In the genomic region with DNA sequence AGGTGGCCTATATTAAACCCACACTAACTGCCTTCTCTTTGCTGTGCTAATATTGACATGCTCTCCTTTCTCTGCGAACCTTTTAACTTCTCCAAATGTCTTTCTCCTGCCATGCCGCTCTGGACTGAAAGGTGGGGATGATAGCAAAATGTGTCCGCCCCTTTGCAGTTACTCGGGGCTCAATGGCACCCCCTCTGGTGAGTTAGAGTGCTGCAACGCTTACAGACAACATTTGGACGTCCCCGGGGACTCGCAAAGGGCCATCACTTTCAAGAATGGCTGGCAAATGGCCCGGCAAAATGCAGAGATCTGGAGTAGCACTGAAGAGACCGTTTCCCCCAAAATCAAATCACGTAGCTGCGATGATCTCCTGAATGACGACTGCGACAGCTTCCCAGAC, we compare ENCODE assay signal across 9 mouse cellular contexts.
DNase-seq lines count a peak whose midpoint lies in the region; ATAC-seq and TF ChIP-seq lines count a peak whose summit lies in the region.
"Had no signal": no experiment of that assay in that cellular context is flagged by ENCODE, and none has a peak within 500 bp of the region (broad histone marks: within the 10 kb centered on the region; RNA-seq: fewer than 3 reads in every experiment).

No protein-coding gene starts in this region.

- 87% methylated on average over 14 of the region's 14 CpGs for WGBS in hindbrain, embryonic 11.5 days
- 89% methylated on average over 14 of the region's 14 CpGs for WGBS in hindbrain, embryonic 13.5 days
- WGBS in lung, postnatal 0 days: 86% methylated on average over 14 of the region's 14 CpGs

- peak; percentile 38 for TF ChIP-seq CTCF in lung, postnatal 0 days (IDR thresholded peaks at IDR 0.05)

- H3K4me3 ChIP-seq in hindbrain, embryonic 11.5 days (ENCODE audit: low read depth, low read length): no peak overlapping the region
- no peak overlapping the region for H3K4me3 ChIP-seq in hindbrain, embryonic 13.5 days
- H3K4me3 ChIP-seq in lung, postnatal 0 days (ENCODE audit: low read depth, low read length): no peak overlapping the region

- no peak overlapping the region for H3K4me2 ChIP-seq in hindbrain, embryonic 11.5 days (replicated peaks; ENCODE audit: low read depth, low read length)
- H3K4me2 ChIP-seq in hindbrain, embryonic 13.5 days: no peak overlapping the region
- no peak overlapping the region for H3K4me2 ChIP-seq in lung, postnatal 0 days (replicated peaks; ENCODE audit: low read depth, low read length)

- no peak for TF ChIP-seq EP300 in lung, postnatal 0 days (IDR thresholded peaks at IDR 0.05)

- H3K9me3 ChIP-seq in hindbrain, embryonic 11.5 days (ENCODE audit: control insufficient read depth, low read length): no peaks in the 10 kb centered on the region
- no peaks in the 10 kb centered on the region for H3K9me3 ChIP-seq in hindbrain, embryonic 13.5 days
- no peaks in the 10 kb centered on the region for H3K9me3 ChIP-seq in lung, postnatal 0 days (ENCODE audit: low read length)

- peak; percentile 7 for DNase-seq in hindbrain, embryonic 11.5 days (ENCODE audit: low spot score)
- no peak for DNase-seq in lung, postnatal 0 days (ENCODE audit: low spot score)
- no peak for DNase-seq in lung, postnatal 36 days
- DNase-seq in ES-CJ7 (ENCODE audit: low read depth, low spot score): peak; percentile 61
- DNase-seq in mesoderm, embryonic 11.5 days (ENCODE audit: low read depth, low spot score): peak; percentile 6
- no peak for DNase-seq in embryo, embryonic 10 days (ENCODE audit: low spot score)
- no peak for DNase-seq in urinary bladder, postnatal 36 days (ENCODE audit: low spot score in 2 of 2)

- no peak for ATAC-seq in hindbrain, embryonic 11.5 days (ENCODE audit: low FRiP score)
- no peak for ATAC-seq in hindbrain, embryonic 13.5 days (ENCODE audit: low FRiP score)
- ATAC-seq in lung, postnatal 0 days: no peak
- ATAC-seq: forebrain, embryonic 14.5 days had no signal

- H3K36me3 ChIP-seq in hindbrain, embryonic 11.5 days (ENCODE audit: control insufficient read depth, insufficient read depth, low read length): 0 out of 2 replicates have a peak, but pooled peaks cover 2% of the 10 kb centered on the region
- H3K36me3 ChIP-seq in hindbrain, embryonic 13.5 days: peaks cover 56% of the 10 kb centered on the region
- no peaks in the 10 kb centered on the region for H3K36me3 ChIP-seq in lung, postnatal 0 days (ENCODE audit: insufficient read depth, low read length)

- H3K4me1 ChIP-seq in hindbrain, embryonic 11.5 days (replicated peaks; ENCODE audit: control insufficient read depth, insufficient read depth, low read length): no peaks in the 10 kb centered on the region
- no peaks in the 10 kb centered on the region for H3K4me1 ChIP-seq in hindbrain, embryonic 13.5 days (replicated peaks)
- H3K4me1 ChIP-seq in lung, postnatal 0 days (ENCODE audit: insufficient read depth, low read depth, low read length): no peaks in the 10 kb centered on the region

- H3K9ac ChIP-seq in hindbrain, embryonic 11.5 days (ENCODE audit: low read depth, low read length): no peak overlapping the region
- no peak overlapping the region for H3K9ac ChIP-seq in hindbrain, embryonic 13.5 days
- H3K9ac ChIP-seq in lung, postnatal 0 days (replicated peaks; ENCODE audit: low read depth): no peak overlapping the region

- no peaks in the 10 kb centered on the region for H3K27me3 ChIP-seq in hindbrain, embryonic 11.5 days (ENCODE audit: control insufficient read depth, insufficient read depth, low read length)
- H3K27me3 ChIP-seq in hindbrain, embryonic 13.5 days: no peaks in the 10 kb centered on the region
- H3K27me3 ChIP-seq in lung, postnatal 0 days (replicated peaks; ENCODE audit: insufficient read depth, low read length): no peaks in the 10 kb centered on the region

- no peak overlapping the region for H3K27ac ChIP-seq in hindbrain, embryonic 11.5 days (ENCODE audit: low read depth, low read length)
- H3K27ac ChIP-seq in hindbrain, embryonic 13.5 days: no peak overlapping the region
- no peak overlapping the region for H3K27ac ChIP-seq in lung, postnatal 0 days (ENCODE audit: low read length)

Comparison
In these comparisons a context has a peak if more than half of its experiments do, and no peak if none do; other contexts are left out.
1. DNase-seq: peak in hindbrain, embryonic 11.5 days (single experiment), ES-CJ7 (single experiment) and mesoderm, embryonic 11.5 days (single experiment); none in lung, postnatal 0 days (single experiment), lung, postnatal 36 days (single experiment), embryo, embryonic 10 days (single experiment) and urinary bladder, postnatal 36 days (0 of 2).